Mouse (Mus musculus) lung, postnatal 25 days (tissue): ENCODE data around the gene Tia1.

Experiments
- DNase-seq: peaks from one replicate; pipeline ENCODE4 v3.0.0; 2022; ENCODE audit warnings: low spot score

Tia1 gene

GRCm38 (mm10) chr6:86433696-86434095 is 29.7 kb downstream of the Tia1 start:
- DNase-seq = no peak

DNA sequence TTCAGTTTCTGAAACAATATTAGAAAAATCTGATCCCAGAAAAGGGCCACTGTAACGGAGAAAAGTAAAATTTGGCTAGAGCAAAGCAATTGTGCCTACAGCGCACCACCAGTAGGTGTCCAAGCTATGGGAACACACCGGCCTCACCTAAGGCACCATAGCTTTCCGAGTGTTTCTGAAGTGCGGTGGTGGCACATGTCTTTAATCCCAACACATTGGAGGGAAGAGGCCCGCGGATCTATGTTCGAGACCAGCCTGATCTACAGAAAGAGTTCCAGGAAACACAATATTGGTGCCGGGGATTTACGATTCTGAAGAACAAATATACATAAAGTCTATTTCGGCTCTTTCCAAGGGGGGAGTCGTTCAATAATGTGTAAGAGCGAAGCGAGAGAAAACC is 33.7 kb downstream of the Tia1 start:
- DNase-seq = peak; percentile 55

DNA sequence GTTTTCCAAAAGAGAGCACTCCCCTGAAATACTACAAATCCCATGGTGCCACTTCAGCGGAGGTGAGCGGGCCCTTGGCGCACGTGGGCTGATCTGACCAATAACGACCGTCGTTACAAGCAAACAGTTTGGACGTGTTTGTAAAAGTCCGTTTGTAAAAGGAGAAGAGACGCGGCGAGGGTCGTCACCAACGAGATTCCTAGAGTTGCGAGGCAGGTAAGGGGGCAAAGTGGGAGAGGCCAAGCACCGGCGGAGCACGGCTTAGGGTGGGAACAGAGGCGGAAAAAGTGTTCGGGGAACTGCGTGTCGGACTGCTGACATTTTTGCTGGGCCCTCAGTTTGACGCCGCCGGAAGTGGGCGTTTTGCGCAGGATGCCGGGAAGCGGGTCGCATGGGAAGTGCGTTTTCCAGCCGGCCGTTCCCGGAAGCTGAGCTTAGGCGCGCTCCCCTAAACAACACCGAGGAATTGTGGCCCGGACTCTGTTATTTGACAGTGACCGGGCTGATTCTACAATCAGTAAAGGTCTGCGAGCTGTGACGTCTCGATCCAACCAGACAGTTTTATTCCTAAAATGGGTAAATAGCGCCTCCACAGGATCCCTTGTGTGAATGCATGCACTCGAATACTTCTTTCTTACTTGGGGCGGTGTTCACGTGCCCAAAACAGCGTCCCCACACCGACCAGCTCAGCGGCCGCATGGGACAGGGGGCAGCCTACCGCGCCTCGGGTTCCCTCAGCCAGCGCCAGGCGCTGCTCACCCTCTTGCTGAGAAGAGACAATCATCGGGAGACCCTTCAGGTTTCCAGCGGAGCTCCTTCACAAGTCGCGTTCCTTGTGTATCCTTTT is 34.5 kb downstream of the Tia1 start, which contains the start of gene C87436:
Gene C87436, plus strand, starts transcription at position 103 of the 847 bp plus-strand sequence.
- DNase-seq = peak; percentile 95

DNA sequence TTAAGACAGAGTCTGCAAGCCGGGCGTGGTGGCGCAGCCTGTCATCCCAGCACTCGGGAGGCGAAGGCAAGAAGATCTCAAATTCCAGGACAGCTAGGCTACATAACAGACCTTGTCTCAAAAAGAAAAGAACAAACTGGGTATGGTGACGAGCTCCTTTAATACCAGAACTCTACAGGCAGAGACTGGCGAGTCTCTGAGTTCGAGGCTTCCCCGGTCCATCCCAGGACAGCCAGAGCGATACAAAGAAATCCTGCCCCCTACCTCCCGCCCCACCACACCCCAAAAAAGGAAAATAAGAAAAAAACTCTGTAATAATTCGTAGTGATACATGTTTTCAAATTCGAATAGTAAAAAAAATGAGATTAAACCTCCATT is 35.1 kb downstream of the Tia1 start:
- DNase-seq = no peak

DNA sequence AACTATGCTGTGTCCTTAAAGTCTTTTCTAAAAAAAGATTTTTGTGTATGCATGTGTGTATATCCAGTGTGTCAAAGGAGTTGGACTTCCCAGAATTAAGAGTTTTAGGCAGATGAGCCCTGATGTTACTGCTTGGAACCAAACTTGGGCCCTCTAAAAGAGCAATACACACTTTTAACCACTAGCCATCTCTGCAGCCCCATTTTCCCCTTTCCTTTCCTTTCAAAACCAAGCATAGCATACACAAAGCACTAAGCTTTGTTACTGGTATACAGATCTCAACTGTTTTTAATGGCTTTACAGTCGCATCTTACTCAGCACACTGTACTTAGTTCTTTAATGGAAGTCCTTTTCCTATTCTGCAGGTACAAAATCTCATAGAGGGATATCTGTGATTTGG is 35.5 kb downstream of the Tia1 start:
- DNase-seq = no peak

DNA sequence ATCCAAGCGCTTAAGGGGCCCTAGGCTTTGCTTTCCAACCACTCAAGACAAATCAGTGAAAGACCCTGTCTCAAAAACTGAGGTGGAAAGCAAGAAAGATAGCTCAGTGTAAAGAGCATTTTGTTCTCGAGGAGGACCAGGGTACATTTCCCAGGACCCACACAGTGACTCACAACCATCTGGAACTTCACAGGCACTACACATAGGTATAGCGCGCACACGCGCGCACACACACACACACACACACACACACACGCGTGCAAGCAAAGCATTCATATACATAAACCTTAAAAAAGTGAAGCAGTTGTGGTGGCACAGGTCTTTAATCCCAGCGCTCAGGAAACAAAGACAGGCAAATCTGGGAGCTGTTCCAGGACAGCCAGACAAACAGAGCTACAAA is 37.6 kb downstream of the Tia1 start:
- no peak for DNase-seq

GRCm38 (mm10) chr6:86445551-86445950 is 41.5 kb downstream of the Tia1 start:
- DNase-seq = no peak

- DNase-seq = no peak
Observed at GRCm38 (mm10) chr6:86446927-86447568, 43.0 kb downstream of the Tia1 start.

- DNase-seq = no peak
Observed at GRCm38 (mm10) chr6:86456727-86457126, 52.7 kb downstream of the Tia1 start.

DNA sequence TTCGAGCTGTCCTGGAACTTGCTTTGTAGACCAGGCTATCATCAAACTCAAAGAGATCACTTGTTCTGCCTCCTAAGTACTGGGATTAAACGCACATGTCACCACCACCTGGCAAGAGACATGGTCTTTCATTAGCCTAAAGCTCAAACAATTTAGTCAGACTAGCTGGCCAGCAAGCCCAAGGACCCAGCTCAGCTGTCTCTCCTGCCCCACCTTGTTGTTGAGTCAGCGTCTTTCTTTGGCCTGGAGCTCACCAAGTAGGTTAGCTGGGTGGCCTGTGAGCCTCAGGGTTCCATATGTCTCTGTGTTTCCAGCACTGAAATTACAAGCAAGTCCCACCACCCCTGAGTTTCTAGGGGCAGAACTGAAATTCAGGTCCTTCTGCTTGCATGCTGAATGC is 59.1 kb downstream of the Tia1 start:
- DNase-seq = no peak

GRCm38 (mm10) chr6:86471317-86471716 is 67.3 kb downstream of the Tia1 start:
- DNase-seq = no peak

GRCm38 (mm10) chr6:86471760-86472099 is 67.7 kb downstream of the Tia1 start:
- DNase-seq = no peak

GRCm38 (mm10) chr6:86472100-86472955 is 68.3 kb downstream of the Tia1 start:
- peak; percentile 99 for DNase-seq

DNA sequence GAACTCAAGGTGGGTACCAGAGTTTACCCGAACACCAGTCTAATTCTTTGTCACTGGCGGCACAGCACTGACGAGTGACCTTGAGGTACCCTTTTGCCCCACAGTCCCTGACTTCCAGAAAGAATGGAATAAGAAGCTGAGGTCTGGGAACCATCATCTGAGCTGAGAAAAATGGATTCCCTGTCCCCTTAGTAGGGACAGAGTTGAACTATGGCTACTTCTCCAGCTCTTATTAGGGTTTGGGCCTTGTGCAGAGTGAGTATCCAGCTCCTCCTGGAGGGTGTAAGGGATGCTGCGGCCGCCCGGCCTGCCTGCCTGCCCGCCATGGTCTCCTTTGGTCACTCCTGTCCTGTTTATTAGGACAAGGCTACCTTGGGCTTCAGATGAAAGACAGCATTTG is 69.1 kb downstream of the Tia1 start:
- DNase-seq = no peak

- no peak for DNase-seq
Observed at GRCm38 (mm10) chr6:86474072-86474471, 70.1 kb downstream of the Tia1 start.

- DNase-seq = peak; percentile 56
Observed at GRCm38 (mm10) chr6:86474646-86475181, 70.7 kb downstream of the Tia1 start.

DNA sequence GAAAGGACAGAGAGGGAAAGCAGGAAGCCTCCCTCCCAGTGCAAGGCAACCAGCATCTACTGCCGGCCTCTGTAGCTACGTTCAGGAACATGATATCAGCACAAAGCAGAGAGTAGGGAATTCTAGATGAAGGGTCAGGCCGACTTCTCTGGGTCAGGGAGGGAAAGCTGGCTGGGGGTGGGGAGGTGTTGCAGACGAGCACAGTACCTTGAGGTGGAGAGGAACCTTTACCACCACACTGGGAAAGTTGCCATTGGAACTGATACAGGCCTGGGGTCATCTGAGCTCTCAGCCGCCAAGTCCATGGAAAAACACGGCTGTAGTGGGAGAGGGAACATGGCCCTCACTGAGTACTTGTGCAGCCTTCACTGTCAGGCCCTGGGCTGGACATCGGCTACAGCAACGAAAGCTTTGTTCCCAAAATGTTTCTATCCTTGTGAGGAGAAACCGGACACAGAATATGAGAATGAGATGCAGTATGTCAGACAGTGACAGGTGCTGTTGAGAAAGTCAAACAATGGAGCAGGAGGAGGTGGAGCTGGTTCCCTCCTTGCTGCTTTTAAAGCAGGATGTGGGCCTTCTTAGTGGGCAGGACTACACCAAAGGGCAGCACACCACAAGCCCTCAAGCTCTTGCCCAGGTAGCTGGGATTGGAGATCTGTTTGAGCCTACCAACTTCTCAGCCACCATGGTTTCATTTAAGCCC is 71.6 kb downstream of the Tia1 start:
- DNase-seq = no peak

DNA sequence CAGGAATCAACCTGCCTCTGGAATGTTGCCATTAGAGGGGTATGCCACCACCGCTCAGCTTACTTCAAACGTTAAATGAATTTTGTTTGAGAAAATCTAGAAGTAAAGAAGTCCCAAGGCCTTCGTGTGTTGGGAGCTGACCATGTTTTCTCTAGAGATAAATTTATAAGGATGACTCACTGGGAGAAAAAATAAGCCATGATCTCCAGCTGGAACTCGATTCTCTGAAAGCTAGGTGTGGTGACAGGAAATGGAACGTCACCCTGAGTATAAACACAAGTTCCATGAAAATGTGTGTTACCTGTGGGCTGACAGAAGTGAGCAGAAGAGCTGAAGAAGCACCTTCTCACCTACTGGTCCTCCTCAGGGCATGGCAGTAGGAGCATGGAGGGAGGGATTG is 72.9 kb downstream of the Tia1 start:
- DNase-seq = no peak

DNA sequence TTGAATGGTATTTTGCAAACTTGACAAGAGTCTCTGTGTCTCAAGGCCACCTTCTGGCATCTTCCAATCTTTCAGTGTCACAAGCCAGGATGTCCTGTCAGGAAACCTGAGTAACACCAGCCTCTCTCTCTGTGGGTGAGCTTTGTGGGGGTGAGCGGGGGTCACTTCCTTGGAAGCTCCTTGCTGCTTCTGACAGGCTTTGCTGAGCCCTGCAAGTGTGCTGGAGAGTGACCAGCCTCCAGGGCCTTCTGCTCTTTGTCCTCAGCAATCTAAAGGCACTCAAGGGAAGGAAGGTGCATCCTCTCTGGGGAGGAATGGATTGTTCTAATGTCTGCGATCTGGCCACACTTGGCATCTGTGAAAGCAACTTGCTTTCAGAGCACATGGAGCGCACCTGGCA is 75.3 kb downstream of the Tia1 start:
- DNase-seq = no peak

GRCm38 (mm10) chr6:86479816-86480188 is 75.8 kb downstream of the Tia1 start:
- no peak for DNase-seq

DNA sequence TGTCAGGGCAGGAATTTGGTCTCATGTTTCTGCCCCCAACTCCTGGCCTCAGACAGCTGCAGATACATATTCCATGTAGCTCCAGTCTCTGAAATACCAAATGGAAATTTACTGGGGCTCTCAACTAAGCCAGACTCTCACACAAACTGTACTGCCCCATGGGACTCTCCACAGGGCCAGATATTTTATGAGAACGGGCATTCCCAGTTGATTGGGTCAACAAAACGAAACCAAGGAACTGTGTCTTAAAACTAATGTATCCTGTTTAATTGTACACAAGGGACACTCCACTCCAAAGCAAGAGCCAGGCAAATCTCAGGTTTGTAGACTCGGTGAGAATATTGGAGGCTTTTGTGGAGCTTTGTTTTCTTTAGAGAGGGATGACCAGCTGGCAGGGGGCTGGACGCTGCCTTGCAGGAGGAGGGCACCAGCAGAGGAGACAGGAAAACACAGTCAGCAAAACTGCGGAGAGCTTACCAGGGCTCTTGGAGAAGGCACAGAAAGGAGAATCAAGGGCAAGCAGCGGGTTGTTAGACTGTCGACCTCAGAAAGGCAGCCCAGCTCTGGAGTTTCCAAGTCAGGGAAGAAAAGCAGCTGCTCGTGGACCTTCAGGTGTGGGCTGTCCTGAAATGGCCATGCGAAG is 76.3 kb downstream of the Tia1 start:
- peak; percentile 57 for DNase-seq
